Mouse (Mus musculus) gastrocnemius, postnatal 10 days (tissue): Measurements from ENCODE around the gene Ppp1r3c. TPM values are rescaled to one million over a fixed set of nuclear protein-coding genes. Genes with fewer than 3 reads are reported as not detected.

Source experiments
- total RNA-seq, 2 experiments: library from RNA; stranded (reverse); gene quantifications; 2 replicates each; pipeline ENCODE4 v1.2.3; 2021

Ppp1r3c gene
- total RNA-seq, 2 experiments from 2014 or later, result 85.4 to 102 TPM

Other genes starting within 250 kb of the Ppp1r3c start
- gene Hectd2, start 182.0 kb downstream of the Ppp1r3c start, total RNA-seq, result 1 to 10 TPM; 4.3 to 4.8 TPM
- gene Tnks2, start 97.6 kb upstream of the Ppp1r3c start, total RNA-seq, result 100 to 1,000 TPM; 130 to 156 TPM
- 1 to 10 TPM; 2.0 to 4.4 TPM for gene Fgfbp3, start 183.0 kb upstream of the Ppp1r3c start, total RNA-seq
- gene Btaf1, start 189.4 kb upstream of the Ppp1r3c start, total RNA-seq, result 10 to 100 TPM; 10.3 to 10.7 TPM